Mouse (Mus musculus): ENCODE data around the gene Man1c1. TPM values are rescaled to one million over a fixed set of nuclear protein-coding genes. Genes with fewer than 3 reads are reported as not detected.

Gene Man1c1
- total and polyA plus RNA-seq, 2 experiments from 2014 or later: 2.4 to 9.9 TPM

- WGBS: 15% methylated on average over 16 of the region's 16 CpGs
- no peaks in the 10 kb centered on the region for H3K36me3 ChIP-seq (ENCODE audit: insufficient read depth)
- no peak for TF ChIP-seq CTCF (IDR thresholded peaks at IDR 0.05; ENCODE audit: low read depth)
- DNase-seq (no peak), ATAC-seq (no peak)
- H3K9ac ChIP-seq: no peak overlapping the region
- no peak overlapping the region for H3K4me2 ChIP-seq (ENCODE audit: low read depth)
- H3K27me3 ChIP-seq (ENCODE audit: insufficient read depth, low read length): no peaks in the 10 kb centered on the region
- H3K4me1 ChIP-seq (ENCODE audit: insufficient read depth): no peaks in the 10 kb centered on the region
- no peak overlapping the region for H3K27ac ChIP-seq (ENCODE audit: low read depth, low read length)
- H3K4me3 ChIP-seq (ENCODE audit: low read depth, low read length): no peak overlapping the region
- H3K9me3 ChIP-seq (ENCODE audit: low read length): no peaks in the 10 kb centered on the region
These were observed 146.4 kb downstream of the Man1c1 start for GRCm38 (mm10) chr4:134557626-134558249.

- H3K9me3 ChIP-seq (ENCODE audit: low read length): no peaks in the 10 kb centered on the region
- 59% methylated on average over 8 of the region's 8 CpGs for WGBS
- DNase-seq: peak; percentile 55
These were observed 148.0 kb downstream of the Man1c1 start for GRCm38 (mm10) chr4:134555956-134556580.

DNA sequence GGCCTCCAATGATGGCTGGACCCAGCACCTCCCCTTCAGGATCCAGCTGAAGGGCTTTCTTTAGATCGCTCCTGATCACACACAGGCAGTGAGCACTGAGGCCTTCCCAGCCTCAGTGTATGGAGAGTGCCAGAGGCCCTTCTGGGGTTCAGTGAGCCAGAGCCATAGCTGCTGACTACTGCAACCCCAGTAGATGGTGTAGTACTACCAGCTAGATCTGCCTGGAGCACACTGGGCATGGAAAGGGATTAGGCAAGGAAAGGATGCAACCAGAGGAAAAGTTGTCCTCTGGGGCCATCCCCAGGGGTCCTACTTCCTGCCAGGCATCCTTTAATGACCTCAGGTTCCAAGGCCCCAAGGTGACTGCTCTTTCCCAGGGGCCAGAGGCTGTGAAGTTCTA lies 150.5 kb downstream of the Man1c1 start:
- H3K27me3 ChIP-seq (ENCODE audit: insufficient read depth, low read length): no peaks in the 10 kb centered on the region
- WGBS: 84% methylated on average over 1 of the region's 1 CpGs
- H3K4me2 ChIP-seq (ENCODE audit: low read depth): no peak overlapping the region
- H3K9ac ChIP-seq: no peak overlapping the region
- DNase-seq (peak; percentile 40), ATAC-seq (peak; percentile 53)
- H3K27ac ChIP-seq (ENCODE audit: low read depth, low read length): no peak overlapping the region
- TF ChIP-seq CTCF (IDR thresholded peaks at IDR 0.05; ENCODE audit: low read depth): peak; percentile 66
- H3K9me3 ChIP-seq (ENCODE audit: low read length): no peaks in the 10 kb centered on the region
- H3K4me1 ChIP-seq (ENCODE audit: insufficient read depth): no peaks in the 10 kb centered on the region
- 0 out of 2 replicates have a peak, but pooled peaks cover 4% of the 10 kb centered on the region for H3K36me3 ChIP-seq (ENCODE audit: insufficient read depth)
- no peak overlapping the region for H3K4me3 ChIP-seq (ENCODE audit: low read depth, low read length)

More at GRCm38 (mm10) chr4:134555956-134556580, 148.0 kb downstream of the Man1c1 start:
- Histone ChIP-seq H3K36me3 (ENCODE audit: insufficient read depth) (no peaks in the 10 kb centered on the region), H3K4me1 (ENCODE audit: insufficient read depth) (no peaks in the 10 kb centered on the region), H3K27me3 (ENCODE audit: insufficient read depth, low read length) (no peaks in the 10 kb centered on the region), H3K4me2 (ENCODE audit: low read depth) (no peak overlapping the region), H3K27ac (ENCODE audit: low read depth, low read length) (no peak overlapping the region), H3K4me3 (ENCODE audit: low read depth, low read length) (no peak overlapping the region), H3K9ac (no peak overlapping the region)
- no peak for ATAC-seq
- TF ChIP-seq CTCF (IDR thresholded peaks at IDR 0.05; ENCODE audit: low read depth): peak; percentile 62

GRCm38 (mm10) chr4:134551494-134552316 lies 152.4 kb downstream of the Man1c1 start, which contains the start of gene Selenon:
TSS of gene Selenon (minus strand) at chr4:134552166.
- WGBS: 0% methylated on average over 45 of the region's 67 CpGs

GRCm38 (mm10) chr4:134549899-134550298 lies 154.2 kb downstream of the Man1c1 start:
- peaks cover 36% of the 10 kb centered on the region for H3K36me3 ChIP-seq (ENCODE audit: insufficient read depth)
- TF ChIP-seq CTCF (IDR thresholded peaks at IDR 0.05; ENCODE audit: low read depth): peak; percentile 49; the same call in 1 of the 2 replicates
- DNase-seq (no peak), ATAC-seq (no peak)
- H3K9me3 ChIP-seq (ENCODE audit: low read length): no peaks in the 10 kb centered on the region
- H3K9ac ChIP-seq: no peak overlapping the region
- 98% methylated on average over 8 of the region's 8 CpGs for WGBS
- H3K4me3 ChIP-seq (ENCODE audit: low read depth, low read length): no peak overlapping the region
- no peak overlapping the region for H3K27ac ChIP-seq (ENCODE audit: low read depth, low read length)
- H3K27me3 ChIP-seq (ENCODE audit: insufficient read depth, low read length): no peaks in the 10 kb centered on the region
- no peaks in the 10 kb centered on the region for H3K4me1 ChIP-seq (ENCODE audit: insufficient read depth)
- no peak overlapping the region for H3K4me2 ChIP-seq (ENCODE audit: low read depth)

More at GRCm38 (mm10) chr4:134551494-134552316, 152.4 kb downstream of the Man1c1 start, which contains the start of gene Selenon:
- Histone ChIP-seq H3K9ac (peak within 1 kb of the TSS; percentile 95), H3K4me2 (ENCODE audit: low read depth) (peak within 1 kb of the TSS; percentile 72), H3K9me3 (ENCODE audit: low read length) (no peaks in the 10 kb centered on the region), H3K4me1 (ENCODE audit: insufficient read depth) (no peaks in the 10 kb centered on the region), H3K27me3 (ENCODE audit: insufficient read depth, low read length) (no peaks in the 10 kb centered on the region), H3K4me3 (ENCODE audit: low read depth, low read length) (peak within 1 kb of the TSS; percentile 74), H3K36me3 (ENCODE audit: insufficient read depth) (peaks cover 20% of the 10 kb centered on the region), H3K27ac (ENCODE audit: low read depth, low read length) (peak within 1 kb of the TSS; percentile 87)
- ATAC-seq (peak; percentile 81), DNase-seq (peak; percentile 63)
- TF ChIP-seq CTCF (IDR thresholded peaks at IDR 0.05; ENCODE audit: low read depth): no peak

DNA sequence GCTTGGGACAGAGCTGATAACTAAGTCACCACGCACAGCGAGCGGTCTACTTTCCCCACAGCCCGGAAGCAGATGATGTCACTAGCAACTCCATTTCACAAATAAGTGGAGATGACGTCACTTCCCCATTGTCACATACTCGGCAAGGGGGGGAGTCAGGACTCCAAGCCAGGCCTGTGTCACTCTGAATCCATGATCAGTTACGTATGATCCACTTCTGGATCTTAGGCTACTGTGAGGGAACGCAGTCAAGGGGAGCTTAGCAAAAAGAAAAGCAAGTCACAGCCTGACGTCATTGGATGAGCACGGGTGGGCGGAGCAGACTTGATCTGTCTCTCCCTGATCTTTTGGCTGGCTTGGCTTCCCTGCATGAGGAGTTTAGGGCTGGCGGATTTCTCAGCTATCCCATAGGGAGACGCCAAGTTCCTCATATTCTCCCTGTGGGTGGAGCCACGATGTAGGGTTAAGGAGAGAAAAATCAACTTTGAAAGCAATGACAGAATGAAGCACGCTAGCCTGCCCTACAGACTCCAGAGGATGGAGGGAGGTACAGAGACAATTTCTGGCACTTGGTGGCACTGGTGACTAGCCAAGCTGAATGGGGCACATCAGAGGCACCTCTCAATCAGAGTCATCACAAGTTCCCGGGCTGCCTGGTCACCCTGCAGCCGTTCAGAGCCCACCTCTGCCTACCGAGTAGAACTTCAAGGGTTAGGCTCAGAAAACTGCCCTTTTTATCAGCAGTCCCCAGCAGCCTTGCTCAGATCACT lies 155.7 kb downstream of the Man1c1 start:
- Histone ChIP-seq H3K27me3 (ENCODE audit: insufficient read depth, low read length) (no peaks in the 10 kb centered on the region), H3K4me2 (ENCODE audit: low read depth) (no peak overlapping the region), H3K27ac (ENCODE audit: low read depth, low read length) (no peak overlapping the region), H3K9ac (no peak overlapping the region), H3K36me3 (ENCODE audit: insufficient read depth) (peaks cover 46% of the 10 kb centered on the region), H3K4me3 (ENCODE audit: low read depth, low read length) (no peak overlapping the region), H3K4me1 (ENCODE audit: insufficient read depth) (no peaks in the 10 kb centered on the region), H3K9me3 (ENCODE audit: low read length) (no peaks in the 10 kb centered on the region)
- no peak for DNase-seq
- TF ChIP-seq CTCF (IDR thresholded peaks at IDR 0.05; ENCODE audit: low read depth): 0 out of 2 replicates have a peak, but pooled peaks have one; percentile 30
- 59% methylated on average over 18 of the region's 18 CpGs for WGBS
- 0 out of 2 replicates have a peak, but pooled peaks have one; percentile 9 for ATAC-seq

Measured in forebrain, postnatal 0 days (tissue).